Mouse (Mus musculus) CH12F3 (cell line): ENCODE measurements around the gene Dnase2a.

ENCODE experiments used
- in situ Hi-C: fragments of 300-500 bp; cut with MboI; formaldehyde crosslinking; loops from 2 replicates; pipeline ENCODE4 v1.14.3; 2020; ENCODE audit warnings: low sequenced_read_pairs

Dnase2a gene

DNA sequence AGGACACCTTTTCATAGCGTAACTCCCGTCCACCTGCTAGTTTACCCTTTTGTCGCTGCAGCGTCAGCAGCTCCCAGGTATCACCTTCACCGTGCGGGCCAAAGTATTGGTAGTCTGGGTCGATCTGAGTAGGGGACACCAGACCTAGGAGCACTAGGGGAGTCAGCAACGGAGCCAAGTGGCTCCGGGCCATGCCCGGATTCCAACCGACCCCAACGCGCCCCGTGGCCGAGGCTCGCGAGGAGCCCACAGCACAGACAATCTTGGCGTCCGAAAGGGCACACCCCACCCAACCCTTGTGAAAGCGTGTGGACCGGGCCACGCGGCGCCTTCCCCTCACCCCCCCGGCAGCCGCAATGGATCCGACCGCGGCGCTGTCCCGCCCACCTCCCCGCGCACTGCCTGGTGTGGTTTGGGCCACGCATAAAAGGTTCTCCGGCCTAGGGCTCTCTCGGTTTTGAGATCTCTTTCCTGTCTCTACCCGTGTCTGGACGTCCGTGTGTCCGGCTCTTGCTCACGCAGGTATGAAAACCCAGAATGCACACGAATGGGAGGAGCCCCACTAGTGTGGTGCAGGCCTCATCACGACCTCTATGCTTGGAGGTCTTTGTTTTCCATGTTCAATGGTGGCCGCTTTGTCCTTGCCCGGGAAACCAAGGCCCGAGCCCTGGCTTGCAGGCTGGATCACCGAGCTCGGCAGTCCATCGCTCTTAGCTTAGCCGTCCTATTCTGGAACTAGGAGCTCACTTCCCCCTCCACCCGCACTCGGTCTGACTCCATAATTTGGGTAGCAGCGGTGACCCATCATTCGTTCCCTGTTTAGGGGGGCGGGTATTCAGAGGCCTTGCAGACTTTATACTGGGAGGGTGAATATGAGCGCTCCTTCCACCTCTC is 61.1 kb downstream of the Dnase2a start, which contains the start of the genes Gm49661, Prdx2 and Rnaseh2a:
Gm49661 (minus strand) TSS at position 193 of the 894 bp plus-strand sequence.
Prdx2 (plus strand) TSS at position 347 of the 894 bp plus-strand sequence.
Rnaseh2a (minus strand) TSS at position 527 of the 894 bp plus-strand sequence.
- in situ Hi-C loops: no loop called here

- in situ Hi-C loops: no loop called here
Observed at GRCm38 (mm10) chr8:84970135-84970790, 61.9 kb downstream of the Dnase2a start.

- in situ Hi-C loops: no loop called here
Observed at GRCm38 (mm10) chr8:84970913-84971312, 62.6 kb downstream of the Dnase2a start.
